Mouse (Mus musculus): Measurements from ENCODE around the gene Gdpgp1.

DNA sequence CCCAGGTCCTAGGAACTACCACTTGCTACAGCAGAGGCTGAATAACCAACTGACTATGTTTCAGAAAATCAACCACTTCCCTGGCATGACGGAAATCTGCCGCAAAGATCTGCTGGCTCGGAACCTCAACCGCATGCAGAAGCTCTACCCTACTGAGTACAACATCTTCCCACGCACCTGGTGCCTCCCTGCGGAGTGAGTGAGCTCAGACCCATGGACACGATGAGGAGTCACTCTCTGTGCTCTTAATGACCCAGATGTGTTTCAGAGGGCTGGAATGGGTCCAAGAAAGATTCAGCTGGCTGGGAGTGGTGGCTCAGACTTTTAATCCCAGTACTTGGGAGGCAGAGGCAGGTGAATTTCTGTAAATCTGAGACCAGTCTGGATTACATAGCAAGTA, 19.8 kb downstream of the Gdpgp1 start:
- TF ChIP-seq POLR2A (IDR thresholded peaks at IDR 0.05; ENCODE audit: control insufficient read depth, low read depth, low read length) (no peak), CTCF (IDR thresholded peaks at IDR 0.05; ENCODE audit: control insufficient read depth, insufficient read depth, insufficient replicate concordance, low read depth, low read length) (no peak)
